Mouse (Mus musculus) left cerebral cortex, adult 2 months (tissue): ENCODE measurements around the gene Thbs3. TPM values are rescaled to one million over a fixed set of nuclear protein-coding genes. Genes with fewer than 3 reads are reported as not detected.
A peak's percentile ranks its signal among the peaks of the same experiment; 100 is the strongest.
"Not testable (repeated sequence)": the region's sequence is repeated elsewhere in the genome, so short reads cannot be mapped to it uniquely, and the experiment has no call there.

Source experiments
- DNase-seq, 2 experiments: peaks; one replicate each; pipeline ENCODE4 v3.0.0; 2021 to 2022; ENCODE audit warnings: low spot score in 2 of 2, mixed read lengths in 1 of 2; ENCODE audit errors: extremely low spot score in 1 of 2
- H3K27ac ChIP-seq: fragments of 200-600 bp; 2 replicates; pipeline ENCODE4 v1.8.1; 2022
- H3K4me3 ChIP-seq: fragments of 200-600 bp; 2 replicates; pipeline ENCODE4 v1.8.1; 2022
- CTCF ChIP-seq: fragments of 200-600 bp; IDR thresholded peaks from 2 replicates; pipeline ENCODE4 v1.8.1; 2022; ENCODE audit warnings: antibody characterized with exemption, mild to moderate bottlenecking, moderate library complexity
- intact Hi-C: fragments of 180-260 bp; cut with DNase I; formaldehyde crosslinking; loops from one replicate; pipeline ENCODE4 v1.15.1; 2025
- total RNA-seq, 2 experiments: library from RNA; stranded (reverse); gene quantifications; 2 replicates each; pipeline ENCODE4 v1.2.3; 2021

Gene Thbs3
- total RNA-seq, 2 experiments from 2014 or later, result 21.2 to 21.9 TPM

GRCm38 (mm10) chr3:89202253-89203141 is 12.5 kb upstream of the Thbs3 start, which contains the start of gene Gba:
Gene Gba (plus strand): TSS chr3:89202928.
- TF ChIP-seq CTCF, result no peak
- peak; percentile 84 to 85 for DNase-seq
- H3K4me3 ChIP-seq, result peak within 1 kb of the TSS; percentile 69
- intact Hi-C loops, result loop anchor here (1.0 kb wide), 1 partner anchor 11 kb away; no protein-coding TSS in a partner anchor
- H3K27ac ChIP-seq, result peak within 1 kb of the TSS; percentile 83

DNA sequence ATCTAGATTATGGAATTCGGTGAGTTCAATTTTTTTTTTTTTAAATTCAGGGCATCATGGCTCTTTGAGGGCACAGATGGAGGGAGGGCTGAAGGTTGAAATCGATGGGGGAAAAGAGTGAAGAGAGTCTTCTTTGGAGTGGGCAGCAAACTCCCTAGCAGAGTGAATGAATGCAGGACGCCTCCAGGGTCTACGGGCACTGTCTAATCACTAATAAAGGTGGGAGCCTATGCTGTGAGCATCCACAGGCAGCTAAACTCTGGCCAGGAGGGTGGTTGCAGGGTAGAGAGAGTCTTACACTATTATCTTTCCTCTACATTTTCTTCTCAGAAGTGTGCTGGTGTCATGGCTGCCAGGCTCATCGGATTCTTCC is 11.9 kb upstream of the Thbs3 start:
- intact Hi-C loops, result no loop called here
- Histone ChIP-seq H3K4me3 (peak overlapping the region; percentile 69), H3K27ac (peak overlapping the region; percentile 83)
- no peak for TF ChIP-seq CTCF
- no peak for DNase-seq

DNA sequence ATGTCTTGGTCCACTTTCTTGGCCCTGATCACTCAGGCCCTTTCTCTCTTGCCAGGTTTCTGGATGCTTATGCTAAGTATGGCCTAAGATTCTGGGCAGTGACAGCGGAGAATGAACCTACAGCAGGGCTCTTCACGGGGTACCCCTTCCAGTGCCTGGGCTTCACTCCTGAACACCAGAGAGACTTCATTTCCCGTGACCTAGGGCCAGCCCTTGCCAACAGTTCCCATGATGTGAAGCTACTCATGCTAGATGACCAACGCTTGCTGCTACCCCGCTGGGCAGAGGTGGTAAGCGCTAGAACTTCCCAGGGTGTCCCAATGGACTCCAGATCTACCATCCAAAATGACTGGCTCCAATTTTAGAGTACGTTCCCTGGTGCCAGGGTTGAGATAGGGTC is 8.9 kb upstream of the Thbs3 start:
- H3K4me3 ChIP-seq, result no peak overlapping the region
- no peak for TF ChIP-seq CTCF
- H3K27ac ChIP-seq, result no peak overlapping the region
- intact Hi-C loops, result no loop called here
- DNase-seq, result no peak

DNA sequence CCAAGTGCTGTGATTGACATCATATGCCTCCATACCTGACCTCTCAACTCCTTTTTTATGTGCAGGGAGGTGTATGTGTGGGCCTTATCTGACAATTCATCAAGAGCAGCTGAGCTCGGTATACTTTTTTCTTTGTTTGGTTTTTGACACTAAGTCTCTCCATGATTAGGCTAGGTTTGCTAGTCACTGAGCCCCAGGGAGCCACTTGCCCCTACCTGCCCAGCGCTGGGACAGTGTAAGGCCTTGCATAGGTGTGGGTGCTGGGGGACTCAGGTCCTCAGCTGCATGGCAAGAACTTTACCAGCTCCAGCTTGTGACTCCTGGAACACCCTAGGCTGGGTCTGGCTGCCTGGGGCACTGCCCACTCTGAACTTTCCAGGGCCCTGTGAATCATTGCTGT is 8.3 kb upstream of the Thbs3 start:
- Histone ChIP-seq H3K4me3 (no peak overlapping the region), H3K27ac (no peak overlapping the region)
- intact Hi-C loops, result no loop called here
- TF ChIP-seq CTCF, result no peak
- no peak for DNase-seq

DNA sequence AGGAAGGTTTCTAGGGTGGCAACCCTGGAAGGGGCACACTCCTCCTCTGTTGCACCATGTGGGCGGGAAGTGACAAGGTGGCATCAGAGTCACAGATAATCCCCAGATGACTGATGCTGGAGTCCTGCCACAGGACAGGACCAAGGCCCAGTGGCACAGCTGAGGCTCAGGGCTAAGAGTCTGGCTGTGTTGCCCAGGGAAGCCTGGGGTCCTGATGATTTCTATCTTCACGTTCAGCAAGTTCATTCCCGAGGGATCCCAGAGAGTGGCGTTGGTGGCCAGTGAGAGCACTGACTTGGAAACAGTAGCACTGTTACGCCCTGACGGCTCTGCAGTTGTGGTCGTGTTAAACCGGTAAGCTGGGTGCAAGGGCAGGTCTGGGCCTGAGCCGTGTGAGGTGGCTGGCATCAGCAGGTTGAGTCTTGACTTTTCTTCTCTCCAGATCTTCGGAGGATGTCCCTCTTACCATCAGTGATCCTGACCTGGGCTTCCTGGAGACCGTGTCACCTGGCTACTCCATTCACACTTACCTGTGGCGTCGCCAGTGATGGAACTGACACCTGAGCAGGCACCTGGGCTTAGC is 6.8 kb upstream of the Thbs3 start:
- H3K27ac ChIP-seq, result no peak overlapping the region
- no peak for TF ChIP-seq CTCF
- no peak overlapping the region for H3K4me3 ChIP-seq
- intact Hi-C loops, result no loop called here
- DNase-seq, result no peak

GRCm38 (mm10) chr3:89208736-89209135 is 6.2 kb upstream of the Thbs3 start:
- intact Hi-C loops, result no loop called here
- Histone ChIP-seq H3K27ac (no peak overlapping the region), H3K4me3 (no peak overlapping the region)
- TF ChIP-seq CTCF, result no peak
- no peak for DNase-seq

GRCm38 (mm10) chr3:89209731-89210130 is 5.2 kb upstream of the Thbs3 start:
- H3K4me3 ChIP-seq, result no peak overlapping the region
- no peak for DNase-seq
- intact Hi-C loops, result no loop called here
- TF ChIP-seq CTCF, result no peak
- no peak overlapping the region for H3K27ac ChIP-seq

- TF ChIP-seq CTCF, result no peak
- DNase-seq, result no peak
- H3K4me3 ChIP-seq, result no peak overlapping the region
- no peak overlapping the region for H3K27ac ChIP-seq
- intact Hi-C loops, result no loop called here
Measured at GRCm38 (mm10) chr3:89210162-89210561, 4.8 kb upstream of the Thbs3 start.

DNA sequence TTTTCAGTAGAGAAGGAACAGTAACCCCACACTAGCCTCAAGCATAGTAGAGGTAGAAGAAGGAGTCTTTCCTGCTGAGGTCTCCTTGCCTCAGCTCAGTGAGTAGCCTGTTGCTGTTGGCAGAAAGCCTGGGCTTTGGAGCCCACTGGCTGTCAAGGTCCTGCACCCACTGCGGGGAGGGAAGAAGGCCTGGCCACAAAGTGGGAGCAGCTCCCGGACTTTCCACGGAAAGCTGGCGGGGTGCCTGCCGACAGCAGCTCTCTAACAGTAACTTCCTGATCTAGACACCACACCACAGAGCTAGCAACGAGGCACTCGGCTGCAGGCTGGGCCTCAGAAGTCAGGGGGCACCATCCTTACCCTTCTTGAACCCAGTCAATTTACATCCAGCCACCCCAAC is 4.2 kb upstream of the Thbs3 start:
- Histone ChIP-seq H3K4me3 (no peak overlapping the region), H3K27ac (no peak overlapping the region)
- TF ChIP-seq CTCF, result no peak
- DNase-seq, result no peak
- intact Hi-C loops, result no loop called here

GRCm38 (mm10) chr3:89213803-89214530 is 1.0 kb upstream of the Thbs3 start:
- peak overlapping the region; percentile 66 for H3K4me3 ChIP-seq
- peak overlapping the region; percentile 93 for H3K27ac ChIP-seq
- TF ChIP-seq CTCF, result no peak
- intact Hi-C loops, result loop anchor here (1.0 to 2.0 kb wide), 3 partner anchors 12 to 121 kb away; partner anchors contain the start of genes Gba and Rusc1
- DNase-seq, result peak; percentile 90 to 91

- intact Hi-C loops, result loop anchor here (2.0 kb wide), 2 partner anchors 19 to 123 kb away; partner anchors contain the start of gene Rusc1
- no peak overlapping the region for H3K4me3 ChIP-seq
Measured at GRCm38 (mm10) chr3:89215853-89216252, 873 bp downstream of the Thbs3 start.

DNA sequence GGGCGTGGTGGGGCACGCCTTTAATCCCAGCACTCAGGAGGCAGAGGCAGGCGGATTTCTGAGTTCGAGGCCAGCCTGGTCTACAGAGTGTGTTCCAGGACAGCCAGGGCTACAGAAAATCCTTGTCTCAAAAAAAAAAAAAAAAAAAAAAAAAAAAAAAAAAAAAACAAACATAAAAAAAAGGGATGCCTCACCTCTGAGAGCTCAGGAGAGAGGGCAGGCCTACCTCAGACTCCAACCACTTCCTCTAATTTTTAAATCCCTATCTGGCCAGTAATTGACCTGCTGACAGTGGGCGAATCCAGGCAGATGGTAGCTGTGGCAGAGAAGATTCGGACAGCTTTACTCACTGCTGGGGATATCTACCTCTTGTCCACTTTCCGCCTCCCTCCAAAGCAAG is 1.4 kb downstream of the Thbs3 start:
- H3K4me3 ChIP-seq, intact Hi-C loops, DNase-seq, H3K27ac ChIP-seq: not testable (repeated sequence)

More at GRCm38 (mm10) chr3:89215853-89216252, 873 bp downstream of the Thbs3 start:
- DNase-seq, result peak; percentile 79 to 80
- peak; percentile 92 for TF ChIP-seq CTCF
- H3K27ac ChIP-seq, result no peak overlapping the region
